Mouse (Mus musculus): ENCODE measurements around the gene Tnf. TPM values are rescaled to one million over a fixed set of nuclear protein-coding genes. Genes with fewer than 3 reads are reported as not detected.
"Not testable (repeated sequence)": the region's sequence is repeated elsewhere in the genome, so short reads cannot be mapped to it uniquely, and the experiment has no call there.

Gene Tnf
- total RNA-seq, 1 experiment = 0.22 TPM

- peak within 1 kb of the TSS; percentile 26 for H3K27ac ChIP-seq (ENCODE audit: insufficient read depth, low read depth, low read length, poor library complexity, severe bottlenecking)
- TF ChIP-seq HCFC1 (IDR thresholded peaks at IDR 0.05; ENCODE audit: borderline replicate concordance, insufficient read depth, low read length) (peak; percentile 86), ZC3H11A (IDR thresholded peaks at IDR 0.05; ENCODE audit: borderline replicate concordance, low read depth, low read length) (no peak)
- in situ Hi-C loops (cut with MboI; ENCODE audit: low sequenced_read_pairs in 2 of 2, unreplicated experiment in 2 of 2) = no loop called here
- H3K36me3 ChIP-seq (ENCODE audit: control insufficient read depth, insufficient read depth, low read length, poor library complexity, severe bottlenecking) = peaks cover 5% of the 10 kb centered on the region; the same call in 1 of the 2 replicates
- peak; percentile 89 for DNase-seq (ENCODE audit: low read depth, low spot score)
- H3K4me3 ChIP-seq (ENCODE audit: insufficient read depth in 1 of 2, low read depth in 1 of 2, low read length in 2 of 2, poor library complexity in 1 of 2, severe bottlenecking in 1 of 2) = peak within 1 kb of the TSS; percentile 74 to 76
- peak within 1 kb of the TSS; percentile 83 for H3K9ac ChIP-seq (ENCODE audit: insufficient read depth, low read depth, low read length, poor library complexity, severe bottlenecking)
- H3K9me3 ChIP-seq (ENCODE audit: control insufficient read depth, insufficient read depth, low read depth, low read length) = no peaks in the 10 kb centered on the region
- peaks cover 0 to 2% of the 10 kb centered on the region in 2 experiments; a peak in 1 of 4 replicates for H3K4me1 ChIP-seq (ENCODE audit: control insufficient read depth in 2 of 2, insufficient read depth in 2 of 2, low read length in 2 of 2, poor library complexity in 1 of 2)
Measured at GRCm38 (mm10) chr17:35235614-35236389, 34.0 kb upstream of the Tnf start, which contains the start of gene Nfkbil1. Gene Nfkbil1 (minus strand): TSS chr17:35235792.

- no peak for DNase-seq (ENCODE audit: low read depth, low spot score)
- Histone ChIP-seq H3K9ac (ENCODE audit: insufficient read depth, low read depth, low read length, poor library complexity, severe bottlenecking) (peak overlapping the region; percentile 83), H3K4me1 (ENCODE audit: control insufficient read depth in 2 of 2, insufficient read depth in 2 of 2, low read length in 2 of 2, poor library complexity in 1 of 2) (peaks cover 0 to 2% of the 10 kb centered on the region in 2 experiments; a peak in 1 of 4 replicates), H3K9me3 (ENCODE audit: control insufficient read depth, insufficient read depth, low read depth, low read length) (no peaks in the 10 kb centered on the region), H3K4me3 (ENCODE audit: insufficient read depth in 1 of 2, low read depth in 1 of 2, low read length in 2 of 2, poor library complexity in 1 of 2, severe bottlenecking in 1 of 2) (peak overlapping the region; percentile 74 to 76), H3K27ac (ENCODE audit: insufficient read depth, low read depth, low read length, poor library complexity, severe bottlenecking) (peak overlapping the region; percentile 14; the same call in 1 of the 2 replicates), H3K36me3 (ENCODE audit: control insufficient read depth, insufficient read depth, low read length, poor library complexity, severe bottlenecking) (peaks cover 9% of the 10 kb centered on the region; the same call in 1 of the 2 replicates)
- TF ChIP-seq ZC3H11A (IDR thresholded peaks at IDR 0.05; ENCODE audit: borderline replicate concordance, low read depth, low read length) (no peak), HCFC1 (IDR thresholded peaks at IDR 0.05; ENCODE audit: borderline replicate concordance, insufficient read depth, low read length) (no peak), ZNF384 (IDR thresholded peaks at IDR 0.05; ENCODE audit: low read depth, low read length) (no peak), CHD2 (IDR thresholded peaks at IDR 0.05; ENCODE audit: low read depth, low read length) (no peak), MAFK (IDR thresholded peaks at IDR 0.05; ENCODE audit: insufficient read depth, low read depth, low read length) (no peak)
- in situ Hi-C loops (cut with MboI; ENCODE audit: low sequenced_read_pairs in 2 of 2, unreplicated experiment in 2 of 2) = loop anchor here (5.0 kb wide), 1 partner anchor 68 kb away; no protein-coding TSS in a partner anchor
Measured at GRCm38 (mm10) chr17:35234903-35235302, 33.1 kb upstream of the Tnf start.

GRCm38 (mm10) chr17:35234090-35234489 is 32.3 kb upstream of the Tnf start:
- not testable (repeated sequence) for DNase-seq (ENCODE audit: low read depth, low spot score); H3K9ac ChIP-seq (ENCODE audit: insufficient read depth, low read depth, low read length, poor library complexity, severe bottlenecking); H3K9me3 ChIP-seq (ENCODE audit: control insufficient read depth, insufficient read depth, low read depth, low read length); H3K4me3 ChIP-seq (ENCODE audit: insufficient read depth in 1 of 2, low read depth in 1 of 2, low read length in 2 of 2, poor library complexity in 1 of 2, severe bottlenecking in 1 of 2); H3K4me1 ChIP-seq (ENCODE audit: control insufficient read depth in 2 of 2, insufficient read depth in 2 of 2, low read length in 2 of 2, poor library complexity in 1 of 2); H3K27ac ChIP-seq (ENCODE audit: insufficient read depth, low read depth, low read length, poor library complexity, severe bottlenecking)
- peaks cover 16% of the 10 kb centered on the region for H3K36me3 ChIP-seq (ENCODE audit: control insufficient read depth, insufficient read depth, low read length, poor library complexity, severe bottlenecking)
- in situ Hi-C loops (cut with MboI; ENCODE audit: low sequenced_read_pairs in 2 of 2, unreplicated experiment in 2 of 2) = loop anchor here (5.0 kb wide), 1 partner anchor 67 kb away; no protein-coding TSS in a partner anchor

- H3K4me3 ChIP-seq (ENCODE audit: insufficient read depth in 1 of 2, low read depth in 1 of 2, low read length in 2 of 2, poor library complexity in 1 of 2, severe bottlenecking in 1 of 2) = peak within 1 kb of the TSS; percentile 74 to 76; a peak in 2 of 4 replicates
- in situ Hi-C loops (cut with MboI; ENCODE audit: low sequenced_read_pairs in 2 of 2, unreplicated experiment in 2 of 2) = loop anchor here (5.0 kb wide), 1 partner anchor 66 kb away; no protein-coding TSS in a partner anchor
- H3K27ac ChIP-seq (ENCODE audit: insufficient read depth, low read depth, low read length, poor library complexity, severe bottlenecking) = no peak within 1 kb of the TSS
- peaks cover 19% of the 10 kb centered on the region for H3K36me3 ChIP-seq (ENCODE audit: control insufficient read depth, insufficient read depth, low read length, poor library complexity, severe bottlenecking)
- no peak for DNase-seq (ENCODE audit: low read depth, low spot score)
- TF ChIP-seq CHD2 (IDR thresholded peaks at IDR 0.05; ENCODE audit: low read depth, low read length) (no peak), ZNF384 (IDR thresholded peaks at IDR 0.05; ENCODE audit: low read depth, low read length) (no peak), MAFK (IDR thresholded peaks at IDR 0.05; ENCODE audit: insufficient read depth, low read depth, low read length) (no peak), HCFC1 (IDR thresholded peaks at IDR 0.05; ENCODE audit: borderline replicate concordance, insufficient read depth, low read length) (no peak), ZC3H11A (IDR thresholded peaks at IDR 0.05; ENCODE audit: borderline replicate concordance, low read depth, low read length) (no peak)
- peaks cover 0 to 2% of the 10 kb centered on the region in 2 experiments; a peak in 1 of 4 replicates for H3K4me1 ChIP-seq (ENCODE audit: control insufficient read depth in 2 of 2, insufficient read depth in 2 of 2, low read length in 2 of 2, poor library complexity in 1 of 2)
- no peaks in the 10 kb centered on the region for H3K9me3 ChIP-seq (ENCODE audit: control insufficient read depth, insufficient read depth, low read depth, low read length)
- peak within 1 kb of the TSS; percentile 35; the same call in 1 of the 2 replicates for H3K9ac ChIP-seq (ENCODE audit: insufficient read depth, low read depth, low read length, poor library complexity, severe bottlenecking)
Measured at GRCm38 (mm10) chr17:35233114-35233980, 31.5 kb upstream of the Tnf start, which contains the start of gene Atp6v1g2. Gene Atp6v1g2 (plus strand): TSS chr17:35233660.
